Mouse (Mus musculus): Measurements from ENCODE around the gene Smad5.

The Smad5 gene

DNA sequence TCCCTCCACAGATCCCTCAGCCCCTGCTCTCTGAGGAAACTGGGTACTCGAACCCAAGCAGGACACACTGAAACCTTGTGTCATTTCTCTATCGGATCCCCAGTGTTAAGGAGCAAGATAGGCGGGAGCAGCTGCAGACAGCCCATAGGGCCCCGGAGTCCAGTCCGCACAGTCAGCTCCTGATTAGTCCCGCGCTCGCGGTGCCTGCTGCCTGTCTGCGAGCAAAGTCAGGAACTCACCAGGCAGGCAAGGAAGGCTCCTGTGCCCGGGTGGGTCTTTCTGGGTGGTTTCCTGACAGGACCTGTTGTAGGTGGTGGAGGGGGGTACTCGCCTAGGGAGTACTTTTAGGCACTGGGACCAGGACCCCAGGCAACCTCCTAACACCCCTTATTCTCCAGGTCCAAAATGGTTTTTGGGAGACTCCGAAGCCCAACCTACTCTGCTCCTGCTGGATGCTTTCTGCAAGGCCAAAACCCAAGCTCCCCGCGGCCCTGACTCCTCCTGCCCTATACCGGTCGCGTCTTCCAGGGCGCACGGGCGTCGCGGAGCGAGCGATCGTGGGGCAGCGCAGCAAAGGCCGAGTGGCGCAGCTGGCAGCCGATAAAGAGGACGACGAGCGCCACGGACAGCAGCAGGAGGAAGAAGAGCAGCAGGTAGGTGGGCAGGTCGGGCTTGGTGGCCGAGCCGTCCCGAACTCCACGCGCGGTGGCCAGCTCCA is 49.8 kb downstream of the Smad5 start:
- no peak for DNase-seq (ENCODE audit: extremely low read depth, low read depth, low spot score)

DNA sequence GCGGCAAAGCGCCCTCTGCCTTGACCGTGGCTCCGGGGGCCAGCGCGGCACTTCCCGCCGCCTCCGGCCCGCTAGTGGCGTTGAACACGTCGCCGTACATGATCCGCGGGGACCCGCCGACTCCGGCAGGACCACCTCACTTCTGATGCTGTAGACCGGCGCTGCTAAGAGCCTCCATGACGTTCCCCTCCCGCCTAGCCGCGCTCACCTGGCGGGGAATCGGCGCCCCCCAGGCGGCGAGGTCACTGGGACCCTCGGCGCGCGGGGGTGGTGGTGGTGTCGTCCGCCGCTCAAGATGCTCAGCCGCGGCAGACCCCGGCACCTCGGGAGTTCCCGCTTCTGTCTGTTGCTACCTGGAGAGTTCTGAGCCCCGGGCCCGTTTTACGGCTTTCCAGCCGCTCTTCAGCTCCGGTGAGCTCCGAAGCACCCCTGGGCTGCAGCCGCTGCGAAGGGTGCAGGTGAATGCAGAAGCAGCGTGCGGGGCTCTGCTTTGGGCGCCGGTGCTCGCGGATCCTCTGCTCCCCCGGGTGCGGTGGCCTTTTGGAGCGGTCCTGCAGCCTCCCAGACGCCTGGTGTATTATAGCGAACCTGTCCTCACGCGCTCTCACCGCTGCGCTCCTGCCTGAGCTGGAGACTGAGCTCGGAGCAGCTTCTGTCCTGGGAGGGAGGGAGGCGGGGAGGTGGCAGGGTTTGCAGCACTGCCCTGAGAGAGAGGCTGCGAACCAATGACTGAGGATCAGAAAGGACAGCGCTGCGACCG is 50.6 kb downstream of the Smad5 start, which contains the start of gene Gm45623:
TSS of gene Gm45623 (minus strand) at position 636 of the 760 bp plus-strand sequence.
- DNase-seq (ENCODE audit: extremely low read depth, low read depth, low spot score), result no peak

DNA sequence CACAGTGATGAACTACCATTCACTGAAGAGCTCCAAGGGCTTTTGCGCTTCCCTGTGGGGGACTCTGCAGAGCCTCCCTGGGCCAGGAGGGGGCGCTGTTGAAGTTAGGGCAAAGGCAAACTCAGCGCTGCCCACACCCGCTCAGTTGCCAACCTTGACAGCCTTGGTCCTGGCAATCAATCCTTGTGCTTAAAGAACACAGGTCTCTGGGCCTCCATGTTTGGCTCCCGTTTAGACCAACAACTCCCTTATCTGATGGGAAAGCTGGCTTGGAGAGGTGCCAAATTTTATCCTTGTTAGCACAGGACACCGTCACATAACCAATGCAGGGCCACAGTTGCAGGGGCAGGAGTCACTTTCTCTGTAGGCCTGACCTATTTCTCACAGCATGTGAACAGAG is 53.1 kb downstream of the Smad5 start:
- peak; percentile 58 for DNase-seq (ENCODE audit: extremely low read depth, low read depth, low spot score)

DNA sequence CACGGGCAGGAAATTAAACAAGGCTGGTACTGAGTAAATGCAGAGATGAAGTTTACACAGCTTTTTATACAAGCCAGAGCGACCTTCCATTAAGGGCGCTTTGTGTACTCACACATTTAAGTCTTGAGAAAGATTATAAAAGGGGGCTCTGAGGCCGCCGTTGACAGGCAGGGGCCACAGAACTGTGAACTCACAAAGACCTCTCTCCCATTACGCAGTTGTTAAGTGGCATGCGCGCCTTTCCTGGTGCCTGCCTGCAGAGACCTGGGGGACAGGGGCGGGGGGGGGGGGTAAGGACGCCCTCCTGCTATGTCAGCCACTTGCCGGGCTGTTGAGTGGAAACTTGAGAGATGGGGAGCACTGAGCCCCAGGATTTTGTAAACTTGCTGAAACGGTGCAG is 54.4 kb downstream of the Smad5 start:
- DNase-seq (ENCODE audit: extremely low read depth, low read depth, low spot score), result no peak

DNA sequence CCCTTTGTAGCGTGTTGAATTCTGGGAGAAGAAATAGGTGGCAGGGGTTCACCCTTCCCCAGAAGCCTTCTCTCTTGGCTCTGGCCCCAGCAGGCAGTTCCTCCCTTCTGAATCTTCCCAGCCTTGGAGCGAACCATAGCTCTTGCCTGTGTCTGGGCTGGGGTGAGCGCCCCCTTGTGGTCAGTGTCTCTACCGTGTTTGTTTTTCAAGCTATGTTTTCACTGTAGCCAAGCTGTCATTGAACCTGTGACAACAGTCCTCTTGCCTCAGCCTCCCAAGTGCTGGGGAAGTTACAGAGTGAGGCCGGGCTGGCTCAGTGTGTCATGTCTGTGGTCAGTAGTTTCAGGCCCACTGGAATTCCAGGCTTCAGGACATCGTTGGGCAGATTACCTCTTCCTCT is 55.7 kb downstream of the Smad5 start:
- no peak for DNase-seq (ENCODE audit: extremely low read depth, low read depth, low spot score)

DNA sequence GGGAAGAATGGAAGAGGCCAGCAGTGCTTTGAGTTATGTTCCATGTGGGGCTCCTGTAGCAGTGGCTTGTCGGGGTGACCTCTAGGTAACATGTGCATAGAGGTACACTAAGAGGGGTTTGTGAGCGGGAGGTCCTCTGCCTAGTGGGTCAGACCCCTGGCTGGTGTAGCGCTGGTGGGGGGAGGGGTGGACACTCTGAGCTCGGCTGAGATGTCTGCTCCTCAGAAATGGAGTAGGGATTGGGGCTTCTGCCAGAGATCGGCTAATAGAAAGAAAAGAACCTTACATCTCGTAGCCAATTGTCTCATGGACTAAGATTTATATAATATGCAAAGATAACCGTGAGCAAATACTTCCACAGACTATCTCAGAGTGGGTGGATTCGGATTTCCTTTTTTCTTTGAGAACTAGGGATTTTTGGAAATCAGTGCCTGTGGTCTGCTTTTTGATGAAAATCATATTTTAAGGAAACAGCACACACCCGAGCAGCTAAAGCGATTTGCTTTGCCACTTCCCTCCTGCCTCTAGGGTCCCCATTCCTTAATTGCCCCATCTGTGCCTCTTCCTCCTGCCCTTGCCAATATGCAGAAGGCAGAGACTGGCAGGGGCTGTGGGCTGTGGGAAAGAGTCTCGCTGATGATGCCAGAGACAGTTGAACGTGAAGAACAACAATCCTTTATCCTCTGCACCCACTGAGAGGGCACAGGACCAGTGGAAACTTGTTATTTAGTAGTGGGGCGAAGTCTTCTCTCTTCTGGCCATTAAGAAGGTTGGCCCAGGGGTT is 59.8 kb downstream of the Smad5 start:
- DNase-seq (ENCODE audit: extremely low read depth, low read depth, low spot score), result no peak

DNA sequence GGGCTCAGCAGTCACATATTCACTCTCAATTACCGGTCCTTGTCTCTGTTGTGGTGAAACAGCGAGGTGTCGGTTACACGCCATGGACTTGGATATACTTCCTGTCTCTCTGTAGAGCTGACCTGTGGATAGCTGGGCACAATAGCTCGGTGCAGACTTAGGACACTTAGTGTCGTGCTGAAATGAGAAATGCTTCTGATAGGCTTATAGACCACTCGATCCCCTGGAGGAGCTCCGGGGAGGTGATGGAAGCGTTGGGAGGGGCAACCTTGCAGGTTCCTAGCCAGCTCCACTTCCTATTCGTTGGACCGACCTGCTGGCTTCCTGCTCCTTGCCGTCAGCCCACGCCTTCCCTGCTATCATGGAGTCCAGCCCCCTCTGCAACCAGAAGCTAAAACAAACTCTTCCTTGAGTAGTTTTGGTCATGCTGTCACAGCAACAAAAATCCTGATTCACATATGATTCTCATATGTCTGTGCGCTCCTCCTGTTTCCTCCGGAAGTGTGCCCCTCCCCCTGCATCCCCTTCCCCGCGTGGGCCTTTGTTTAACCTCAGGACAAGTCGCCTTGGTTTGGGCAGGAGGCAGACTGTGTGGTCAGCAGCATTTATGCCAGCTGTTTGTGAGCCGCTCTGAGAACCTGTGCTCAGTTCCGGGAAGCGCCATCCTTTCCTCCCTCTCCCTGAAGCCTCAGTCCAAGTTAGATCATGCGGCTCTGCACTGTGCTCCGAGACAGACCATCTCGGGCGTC is 62.6 kb downstream of the Smad5 start:
- no peak for DNase-seq (ENCODE audit: extremely low read depth, low read depth, low spot score)

DNA sequence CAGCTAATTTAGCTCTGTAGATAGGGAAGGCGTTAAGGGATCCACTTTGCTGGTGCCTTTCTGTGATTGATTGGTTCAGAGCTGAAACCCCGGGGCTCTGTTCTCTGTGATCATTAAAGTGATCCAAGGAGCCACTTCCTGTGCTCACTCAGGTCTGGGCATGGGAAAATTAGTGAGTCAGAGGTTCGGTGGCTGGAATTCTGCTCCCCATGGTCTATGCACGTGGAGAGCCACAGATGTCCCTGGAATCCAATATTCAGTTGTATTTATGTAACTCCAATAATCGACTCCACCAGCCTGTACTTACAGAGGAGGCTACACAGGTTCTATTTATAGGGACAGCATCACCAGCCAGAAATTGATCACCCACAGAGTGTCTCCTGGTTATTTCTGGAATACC is 63.4 kb downstream of the Smad5 start:
- no peak for DNase-seq (ENCODE audit: extremely low read depth, low read depth, low spot score)

DNA sequence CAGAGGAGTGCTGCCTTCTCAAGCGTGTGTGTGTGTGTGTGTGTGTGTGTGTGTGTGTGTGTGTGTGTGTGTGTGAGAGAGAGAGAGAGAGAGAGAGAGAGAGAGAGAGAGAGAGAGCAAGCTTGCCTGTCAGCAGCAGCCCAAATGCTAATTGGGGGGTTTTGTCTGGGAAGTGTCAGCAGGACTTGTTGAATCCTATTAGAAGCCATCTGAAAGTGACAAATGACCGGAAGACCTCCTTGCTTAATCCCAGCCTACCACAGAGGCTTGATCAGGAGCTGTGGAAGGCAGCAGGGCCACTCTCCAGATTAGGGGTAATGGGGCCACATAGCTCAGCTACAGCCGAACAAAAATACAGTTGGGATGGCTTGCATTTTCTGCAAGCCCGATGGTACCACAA is 66.6 kb downstream of the Smad5 start:
- DNase-seq (ENCODE audit: extremely low read depth, low read depth, low spot score), result no peak

DNA sequence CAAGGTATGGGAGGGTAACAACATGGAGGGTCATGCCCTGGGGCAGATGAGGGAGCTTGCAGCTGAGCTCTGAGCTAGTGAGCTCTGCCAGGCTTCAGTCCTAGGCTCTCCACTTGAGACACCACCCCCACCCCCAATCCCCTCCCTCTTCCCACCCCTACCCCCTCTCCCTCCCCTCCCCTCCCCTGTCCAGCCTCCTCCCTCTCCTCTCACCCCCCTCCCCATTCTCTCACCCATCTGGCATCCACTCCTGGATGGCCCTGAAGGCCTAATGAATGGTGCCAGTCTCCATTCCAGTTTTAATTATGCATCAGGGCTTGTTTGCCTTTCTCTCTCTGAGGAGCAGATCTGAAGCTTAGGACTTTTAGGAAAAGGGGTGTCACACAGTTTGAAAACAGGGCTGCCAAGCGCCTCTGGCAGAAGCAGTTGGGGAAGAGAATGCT is 67.3 kb downstream of the Smad5 start:
- DNase-seq (ENCODE audit: extremely low read depth, low read depth, low spot score), result no peak

DNA sequence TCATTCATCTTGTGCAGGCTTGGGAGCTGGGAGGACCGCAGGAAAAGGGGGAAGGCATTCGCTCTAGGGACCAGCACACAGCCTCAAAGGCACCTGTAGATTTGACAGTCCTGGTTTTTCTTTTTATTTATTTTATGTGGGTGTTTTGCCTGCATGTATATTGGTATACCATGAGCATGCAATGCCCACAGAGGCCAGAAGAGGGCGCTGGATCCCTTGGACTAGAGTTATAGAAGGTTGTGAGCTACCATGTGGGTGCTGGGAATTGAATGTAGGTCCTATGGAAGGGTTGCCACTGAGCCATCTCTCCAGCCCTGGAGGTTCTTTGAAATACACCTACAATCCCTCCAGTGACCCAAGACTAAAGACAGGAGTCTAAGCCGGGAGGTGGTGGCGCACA is 68.0 kb downstream of the Smad5 start:
- no peak for DNase-seq (ENCODE audit: extremely low read depth, low read depth, low spot score)

DNA sequence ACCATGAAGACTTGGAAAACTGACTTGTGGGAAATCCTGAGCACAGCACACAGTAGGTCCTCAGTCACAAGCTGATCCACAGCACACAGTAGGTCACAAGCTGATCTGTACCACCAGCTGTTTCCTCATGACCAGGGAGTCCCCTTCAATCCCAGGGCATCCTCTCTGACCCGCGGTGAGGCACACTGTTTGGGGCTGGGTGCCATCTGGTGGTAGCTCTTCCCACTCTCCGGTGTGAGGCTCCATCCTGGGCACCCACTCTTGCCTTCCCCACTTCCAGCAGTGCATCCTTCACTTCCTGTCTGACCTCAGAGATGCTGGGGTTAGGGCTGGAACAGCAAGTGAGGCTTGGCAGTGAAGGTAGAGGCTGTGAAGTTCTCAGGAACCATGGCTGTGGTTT is 69.8 kb downstream of the Smad5 start:
- no peak for DNase-seq (ENCODE audit: extremely low read depth, low read depth, low spot score)

DNA sequence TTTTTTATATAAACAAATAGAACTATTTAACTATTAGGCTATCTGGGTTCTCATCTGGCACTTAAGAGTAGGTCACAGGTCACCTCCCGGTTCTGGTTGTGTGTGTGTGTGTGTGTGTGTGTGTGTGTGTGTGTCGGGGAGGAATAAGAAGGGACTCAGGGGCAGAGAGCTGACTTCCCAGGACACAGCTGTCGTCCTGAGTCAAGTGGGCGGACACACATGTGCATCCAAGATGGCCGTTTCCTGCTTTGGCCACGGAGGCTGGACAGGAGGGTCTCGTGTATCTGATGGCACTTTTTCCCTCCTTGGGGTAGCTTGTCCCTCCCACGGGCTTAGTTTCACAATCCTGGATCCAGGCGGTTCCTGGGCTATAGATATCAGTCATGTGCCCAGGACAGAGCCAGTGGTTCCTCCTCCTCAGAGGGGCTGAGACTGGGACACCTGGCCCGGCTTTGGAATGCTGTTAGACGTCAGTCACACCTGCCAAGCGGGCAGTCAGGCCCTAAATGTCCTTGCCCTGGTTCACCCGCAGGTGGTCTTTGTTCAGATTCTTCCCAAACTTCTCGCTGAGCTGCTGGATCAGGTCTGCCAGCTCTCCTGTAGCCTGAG is 70.6 kb downstream of the Smad5 start:
- DNase-seq (ENCODE audit: extremely low read depth, low read depth, low spot score), result no peak

DNA sequence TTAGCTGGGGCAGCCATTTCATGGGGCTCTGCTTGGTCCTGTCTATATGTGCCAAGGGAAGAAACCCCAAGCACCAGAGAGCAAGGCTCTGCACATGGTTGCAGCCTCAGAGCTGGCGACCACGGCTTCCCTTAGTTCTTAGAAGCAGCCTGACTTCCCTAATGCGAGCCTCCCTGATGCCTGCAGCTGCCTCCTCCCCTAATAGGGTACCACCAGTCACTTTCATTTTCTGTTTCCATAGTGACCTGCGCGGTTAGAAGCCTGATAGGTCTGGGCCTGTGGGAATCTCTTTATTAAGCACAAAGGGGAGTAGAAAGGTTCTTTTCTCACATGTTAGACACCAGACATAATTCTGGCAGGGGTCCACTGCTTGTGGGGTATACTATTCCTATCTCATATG is 71.5 kb downstream of the Smad5 start:
- no peak for DNase-seq (ENCODE audit: extremely low read depth, low read depth, low spot score)

DNA sequence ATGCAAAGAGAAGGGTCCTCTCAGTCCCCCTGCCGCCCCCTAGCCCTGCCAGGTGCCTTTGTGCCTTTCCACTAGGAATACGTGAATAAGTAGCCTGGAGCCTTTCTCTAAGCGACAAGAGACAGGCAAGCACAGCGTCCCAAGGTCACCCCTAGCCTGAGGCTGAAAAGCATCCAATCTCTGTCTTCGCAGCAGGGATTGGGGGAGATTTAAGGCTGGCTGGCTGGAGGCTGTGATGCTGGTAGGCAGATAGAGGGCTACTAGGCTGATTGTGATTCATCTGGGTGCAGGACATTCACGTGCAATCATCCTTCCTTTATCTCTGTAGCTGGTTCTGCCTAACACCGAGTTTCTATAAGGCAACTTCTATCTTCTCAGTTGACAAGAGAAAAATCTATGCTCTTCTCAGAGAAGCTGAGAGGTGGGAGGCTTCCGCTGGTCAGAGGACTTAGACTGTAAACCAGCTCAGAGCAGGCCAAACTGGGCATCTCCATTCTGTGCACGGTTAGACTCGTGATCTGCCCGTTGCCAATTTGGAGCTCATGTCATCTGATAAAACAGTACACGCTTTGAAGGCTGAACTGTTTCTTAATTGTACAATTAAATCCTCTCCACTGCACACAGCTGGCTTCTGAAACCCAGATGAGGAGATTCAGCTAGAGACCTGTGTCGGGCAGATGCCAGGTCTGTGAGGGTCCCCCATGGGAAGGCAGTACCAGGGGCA is 78.1 kb downstream of the Smad5 start:
- no peak for DNase-seq (ENCODE audit: extremely low read depth, low read depth, low spot score)

DNA sequence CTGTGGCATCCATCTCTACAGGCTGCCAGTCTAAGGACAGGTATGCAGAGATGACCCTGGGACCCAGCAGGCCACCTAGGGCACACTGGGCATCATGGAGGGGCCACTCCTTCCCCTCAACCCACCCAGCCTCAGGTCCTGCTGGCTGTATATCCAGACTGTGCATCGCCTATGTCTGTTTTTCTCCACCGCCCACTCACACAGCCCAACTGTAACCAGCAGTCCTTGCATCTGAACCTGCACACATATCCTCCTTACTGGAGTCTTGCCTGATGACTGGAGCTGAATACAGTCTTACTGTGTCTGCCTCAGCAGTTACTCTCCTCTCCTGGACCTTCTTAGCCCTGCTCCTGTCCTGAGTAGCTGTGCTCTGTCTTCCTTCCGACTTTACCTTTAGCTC is 78.9 kb downstream of the Smad5 start:
- no peak for DNase-seq (ENCODE audit: extremely low read depth, low read depth, low spot score)

DNA sequence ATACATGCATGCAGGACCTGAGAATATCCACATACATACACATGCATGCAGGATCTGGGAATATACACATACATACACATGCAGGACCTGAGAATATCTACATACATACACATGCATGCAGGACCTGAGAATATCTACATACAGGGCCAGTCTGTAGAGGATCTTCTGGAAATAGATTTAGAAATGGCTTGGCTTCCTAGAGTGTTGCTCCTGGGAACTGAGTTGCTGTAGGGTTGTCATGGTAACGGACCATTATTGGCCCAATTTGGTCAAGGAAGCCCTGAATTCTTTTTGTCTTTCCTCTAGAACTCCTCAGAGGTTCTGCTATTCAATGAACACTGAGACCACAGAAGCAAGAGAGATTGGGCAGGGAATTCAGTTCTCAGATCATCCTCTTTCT is 79.8 kb downstream of the Smad5 start:
- DNase-seq (ENCODE audit: extremely low read depth, low read depth, low spot score), result no peak

DNA sequence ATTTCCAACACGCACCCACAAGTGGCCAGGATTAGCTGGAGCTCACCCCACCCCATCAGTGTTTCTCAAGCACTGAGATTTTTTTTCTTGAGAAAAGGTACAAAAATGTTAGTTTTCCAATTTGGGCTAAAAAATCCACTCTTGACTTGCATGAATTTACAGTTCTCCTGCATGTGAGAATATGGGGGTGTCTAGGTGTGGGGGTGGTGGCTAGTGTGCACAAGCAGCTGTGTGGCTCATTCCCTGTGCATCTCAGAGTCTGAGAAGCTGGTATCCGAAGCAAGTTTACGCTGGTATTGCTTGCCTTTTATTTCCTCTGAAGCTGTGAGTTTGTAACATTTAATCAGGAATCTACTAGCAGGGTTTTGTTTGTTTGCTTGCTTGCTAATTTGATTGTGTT is 87.9 kb downstream of the Smad5 start:
- no peak for DNase-seq (ENCODE audit: extremely low read depth, low read depth, low spot score)

All from fat pad, adult 2 months (tissue).